Mouse (Mus musculus) embryonic facial prominence, embryonic 10.5 days (tissue): ENCODE results near the gene Aff3. TPM values are rescaled to one million over a fixed set of nuclear protein-coding genes. Genes with fewer than 3 reads are reported as not detected.

ENCODE experiments used
- DNase-seq: peaks from one replicate; pipeline ENCODE4 v3.0.0-alpha.2; 2017; ENCODE audit warnings: low spot score
- H3K27ac ChIP-seq: fragments of 300-500 bp; sonication (generic); replicated peaks from 2 replicates; pipeline ENCODE4 v1.5.1; 2016; ENCODE audit warnings: mild to moderate bottlenecking
- H3K27me3 ChIP-seq: fragments of 300-500 bp; sonication (generic); replicated peaks from 2 replicates; pipeline ENCODE4 v1.6.1; 2016; ENCODE audit warnings: low read depth, mild to moderate bottlenecking; ENCODE audit not compliant: poor library complexity, severe bottlenecking
- H3K36me3 ChIP-seq: fragments of 300-500 bp; sonication (generic); replicated peaks from 2 replicates; pipeline ENCODE4 v1.6.1; 2016; ENCODE audit warnings: mild to moderate bottlenecking, moderate library complexity
- H3K4me1 ChIP-seq: fragments of 300-500 bp; sonication (generic); 2 replicates; pipeline ENCODE4 v1.6.1; 2016
- H3K4me3 ChIP-seq: fragments of 300-500 bp; sonication (generic); 2 replicates; pipeline ENCODE4 v1.5.1; 2016; ENCODE audit warnings: mild to moderate bottlenecking, moderate library complexity
- H3K9me3 ChIP-seq: fragments of 300-500 bp; sonication (generic); 2 replicates; pipeline ENCODE4 v1.6.1; 2016; ENCODE audit warnings: mild to moderate bottlenecking
- WGBS: fragments of 180-500 bp; shearing (Covaris S2); methylation state at CpG from one replicate; pipeline ENCODE4 v1.1.7; 2016; 5-methylcytosine and 5-hydroxymethylcytosine counted together
- polyA plus RNA-seq: library from polyadenylated mRNA; unstranded; fragments of >200 nt; fragmentation: Nextera tagmentation; extraction: Ambion mirVana; gene quantifications from 2 replicates; pipeline ENCODE4 v1.2.1, GENCODE M21; 2016

Gene Aff3
- polyA plus RNA-seq, 1 experiment from 2014 or later = 8.7 TPM

DNA sequence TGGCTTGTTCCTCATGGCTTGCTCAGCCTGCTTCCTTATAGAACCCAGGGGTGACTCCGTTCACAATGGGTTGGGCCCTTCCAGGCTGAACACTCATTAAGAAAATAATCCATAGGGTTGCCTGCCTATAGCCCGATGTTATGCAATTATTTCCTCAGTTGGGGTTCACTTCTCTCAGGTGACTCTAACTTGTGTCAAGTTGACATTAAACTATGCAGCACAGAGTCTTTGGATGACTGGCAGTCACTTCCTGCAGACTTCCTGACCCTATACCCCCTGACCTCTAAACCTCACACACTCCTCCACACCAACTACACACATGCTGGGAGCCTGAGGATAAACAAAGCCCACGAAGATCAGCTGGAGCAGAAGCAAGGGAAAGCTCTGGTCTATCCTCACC is 15.6 kb downstream of the Aff3 start:
- H3K4me1 ChIP-seq = peaks cover 36% of the 10 kb centered on the region
- H3K27ac ChIP-seq = peak overlapping the region; percentile 48
- 51% methylated on average over 3 of the region's 3 CpGs for WGBS
- no peaks in the 10 kb centered on the region for H3K9me3 ChIP-seq
- no peak overlapping the region for H3K4me3 ChIP-seq
- H3K36me3 ChIP-seq = no peaks in the 10 kb centered on the region
- DNase-seq = peak; percentile 8
- H3K27me3 ChIP-seq = no peaks in the 10 kb centered on the region

DNA sequence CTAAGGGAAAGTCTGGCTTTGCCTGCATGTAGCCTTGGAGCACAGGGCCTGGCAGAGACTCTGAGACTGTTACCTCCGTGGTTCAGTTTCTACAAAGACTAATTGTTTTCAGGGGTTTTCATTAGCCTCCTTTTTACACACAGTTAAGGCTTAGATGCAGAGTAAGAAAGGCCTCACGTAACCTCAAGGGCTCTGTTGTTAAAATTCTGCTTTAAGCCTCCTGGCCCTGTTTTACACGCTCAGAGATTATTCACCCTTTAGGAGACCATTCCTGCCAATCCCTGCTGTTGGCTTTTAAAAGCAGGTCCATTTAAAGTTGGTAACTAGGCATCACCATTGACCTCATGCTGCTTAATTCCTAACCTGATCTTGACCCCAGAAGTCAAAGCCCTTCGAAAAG is 22.5 kb downstream of the Aff3 start:
- 36% methylated on average over 4 of the region's 4 CpGs for WGBS
- Histone ChIP-seq H3K4me1 (peaks cover 7% of the 10 kb centered on the region; the same call in 1 of the 2 replicates), H3K36me3 (no peaks in the 10 kb centered on the region), H3K4me3 (no peak overlapping the region), H3K27me3 (no peaks in the 10 kb centered on the region), H3K9me3 (no peaks in the 10 kb centered on the region), H3K27ac (no peak overlapping the region)
- DNase-seq = no peak

DNA sequence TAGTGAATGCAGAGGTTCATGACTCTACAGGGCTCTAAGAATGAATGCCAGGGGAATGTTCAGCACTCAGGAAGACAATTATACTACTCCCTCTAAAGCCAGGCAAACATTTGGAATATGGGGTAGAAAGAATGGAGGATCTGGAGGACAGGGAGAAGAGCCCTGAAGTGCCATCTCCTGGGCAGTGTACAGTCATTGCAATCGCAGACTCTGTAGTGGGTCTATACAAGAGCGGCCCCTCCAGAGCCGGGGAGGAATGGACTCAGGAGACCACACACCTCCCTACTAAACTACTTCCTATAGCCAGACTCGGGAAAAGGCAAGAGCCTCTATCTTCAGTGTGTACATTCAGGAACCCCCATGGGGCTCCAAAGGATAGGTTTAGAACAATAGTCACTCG is 25.1 kb downstream of the Aff3 start:
- Histone ChIP-seq H3K27ac (no peak overlapping the region), H3K27me3 (no peaks in the 10 kb centered on the region), H3K4me1 (peaks cover 23% of the 10 kb centered on the region), H3K4me3 (no peak overlapping the region), H3K36me3 (no peaks in the 10 kb centered on the region), H3K9me3 (no peaks in the 10 kb centered on the region)
- WGBS = 74% methylated on average over 5 of the region's 5 CpGs
- peak; percentile 8 for DNase-seq

DNA sequence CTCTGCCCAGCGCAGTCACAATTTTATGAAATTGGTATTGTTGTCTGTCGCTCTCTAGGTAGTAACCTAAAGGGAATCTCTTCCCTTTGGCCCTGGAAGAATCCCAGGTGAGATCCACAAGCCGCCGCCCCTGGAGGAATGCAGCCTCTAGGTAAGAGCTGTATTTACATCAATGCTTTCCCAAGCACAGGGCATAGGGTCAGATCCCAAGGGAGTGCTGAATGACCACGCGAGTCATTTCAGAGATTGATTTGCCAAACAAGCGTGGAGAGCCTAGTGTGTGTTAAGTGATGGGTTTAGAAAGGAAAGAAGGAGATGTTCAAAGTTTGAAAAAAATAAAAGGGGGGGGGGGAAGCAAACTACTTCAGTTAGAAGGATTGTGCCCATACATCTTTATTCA is 29.2 kb downstream of the Aff3 start:
- Histone ChIP-seq H3K27ac (0 out of 2 replicates have a peak overlapping the region, but pooled peaks have one; percentile 15), H3K9me3 (no peaks in the 10 kb centered on the region), H3K36me3 (no peaks in the 10 kb centered on the region), H3K4me3 (no peak overlapping the region), H3K27me3 (peaks cover 15% of the 10 kb centered on the region), H3K4me1 (peaks cover 44% of the 10 kb centered on the region)
- 40% methylated on average over 7 of the region's 7 CpGs for WGBS
- DNase-seq = peak; percentile 10

DNA sequence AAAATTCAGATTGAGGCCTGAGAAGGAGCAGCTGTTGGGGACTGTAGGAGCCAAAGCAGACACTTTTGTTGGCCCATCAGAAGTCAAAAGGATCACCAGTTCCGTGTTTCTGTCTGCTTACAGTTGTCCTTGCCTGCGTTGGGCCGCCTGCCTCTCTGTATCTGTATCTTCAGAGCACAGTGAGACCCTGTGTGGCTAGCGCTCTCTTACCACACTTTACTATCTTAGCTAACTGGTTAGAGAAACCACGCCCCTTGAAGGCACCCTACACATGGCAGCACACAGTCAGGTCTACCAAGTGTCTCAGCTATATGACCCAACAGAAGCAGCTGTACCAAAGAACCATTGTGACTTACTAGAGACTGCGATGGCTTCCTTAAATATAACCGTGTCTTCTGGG is 30.7 kb downstream of the Aff3 start:
- 91% methylated on average over 7 of the region's 7 CpGs for WGBS
- no peak for DNase-seq
- H3K36me3 ChIP-seq = no peaks in the 10 kb centered on the region
- peaks cover 52% of the 10 kb centered on the region for H3K4me1 ChIP-seq
- peaks cover 23% of the 10 kb centered on the region for H3K27me3 ChIP-seq
- H3K4me3 ChIP-seq = no peak overlapping the region
- H3K27ac ChIP-seq = no peak overlapping the region
- no peaks in the 10 kb centered on the region for H3K9me3 ChIP-seq

DNA sequence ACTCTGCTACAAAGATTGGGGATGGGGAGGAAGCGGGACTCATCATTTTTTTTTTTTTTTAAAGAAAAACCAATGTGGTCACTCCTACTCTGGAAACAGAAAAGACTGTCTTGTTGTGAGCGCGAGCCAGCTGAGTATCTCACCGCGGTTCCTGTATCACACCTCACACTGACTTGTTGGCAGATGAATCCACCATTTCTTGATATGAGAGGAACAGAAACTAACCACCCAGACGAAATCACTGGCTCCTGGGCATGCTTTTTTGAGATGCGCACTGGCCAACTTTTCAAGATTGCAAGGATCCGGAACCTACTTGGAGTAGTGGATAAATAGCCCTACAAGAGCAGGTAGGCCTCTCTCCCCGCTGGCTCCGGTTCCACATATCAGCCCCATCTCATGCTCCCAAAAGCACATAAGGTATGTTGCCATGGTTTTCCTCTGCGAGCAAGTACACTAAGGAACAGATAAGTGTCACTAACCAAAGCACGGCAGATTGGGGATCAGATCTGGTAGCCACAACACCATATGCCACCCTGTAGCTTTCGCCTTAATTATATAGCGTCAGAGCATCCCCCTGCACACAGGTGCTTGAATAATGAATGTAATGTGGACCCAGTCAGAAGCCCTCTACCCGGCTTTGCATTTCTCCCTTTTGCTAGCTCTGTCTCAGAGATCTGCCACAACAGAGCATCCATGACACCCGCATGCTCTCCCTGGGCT is 32.1 kb downstream of the Aff3 start:
- Histone ChIP-seq H3K4me3 (no peak overlapping the region), H3K27ac (no peak overlapping the region), H3K27me3 (peaks cover 30% of the 10 kb centered on the region), H3K36me3 (no peaks in the 10 kb centered on the region), H3K4me1 (peaks cover 66% of the 10 kb centered on the region), H3K9me3 (no peaks in the 10 kb centered on the region)
- DNase-seq = peak; percentile 12
- WGBS = 79% methylated on average over 16 of the region's 16 CpGs

DNA sequence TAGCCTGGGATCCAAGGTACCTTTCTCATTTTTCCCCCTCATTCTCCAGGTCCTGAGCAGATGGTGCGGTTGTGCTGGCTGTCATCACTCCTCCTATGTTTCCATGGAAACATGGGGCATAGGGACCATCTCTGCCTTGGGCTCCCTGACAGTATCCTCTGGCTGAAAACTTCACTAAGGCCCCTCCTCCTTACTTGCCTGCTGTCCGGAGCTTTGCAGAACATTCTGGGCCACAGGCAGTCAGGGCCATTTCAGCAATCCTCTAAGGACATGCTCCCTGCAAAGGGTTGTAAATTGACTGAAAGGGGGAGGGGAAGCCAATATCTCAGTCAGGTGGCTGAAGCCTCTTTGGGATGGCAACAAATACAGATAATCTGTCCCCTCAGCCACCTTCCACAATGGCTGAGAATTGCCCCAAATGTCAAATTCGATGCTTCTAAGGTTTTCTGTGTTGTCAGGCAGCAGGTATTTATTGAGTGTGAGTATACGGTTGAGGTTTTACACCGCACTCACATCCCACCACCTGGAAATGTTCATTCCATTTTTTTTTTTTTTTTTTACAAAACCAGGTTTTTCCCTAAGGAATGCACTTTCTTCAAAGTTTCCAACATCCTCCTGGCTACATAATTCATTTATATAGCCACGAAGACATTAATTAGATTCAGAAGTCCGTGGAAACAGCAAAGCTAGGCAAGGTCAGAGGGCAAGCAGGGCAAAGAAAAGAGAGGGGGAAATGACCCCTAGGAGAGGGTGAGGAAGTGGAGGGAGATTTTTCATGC is 33.1 kb downstream of the Aff3 start:
- Histone ChIP-seq H3K9me3 (no peaks in the 10 kb centered on the region), H3K4me1 (peaks cover 67% of the 10 kb centered on the region), H3K27ac (0 out of 2 replicates have a peak overlapping the region, but pooled peaks have one; percentile 4), H3K4me3 (no peak overlapping the region), H3K36me3 (no peaks in the 10 kb centered on the region), H3K27me3 (peaks cover 31% of the 10 kb centered on the region)
- DNase-seq = peak; percentile 24
- 21% methylated on average over 7 of the region's 7 CpGs for WGBS

DNA sequence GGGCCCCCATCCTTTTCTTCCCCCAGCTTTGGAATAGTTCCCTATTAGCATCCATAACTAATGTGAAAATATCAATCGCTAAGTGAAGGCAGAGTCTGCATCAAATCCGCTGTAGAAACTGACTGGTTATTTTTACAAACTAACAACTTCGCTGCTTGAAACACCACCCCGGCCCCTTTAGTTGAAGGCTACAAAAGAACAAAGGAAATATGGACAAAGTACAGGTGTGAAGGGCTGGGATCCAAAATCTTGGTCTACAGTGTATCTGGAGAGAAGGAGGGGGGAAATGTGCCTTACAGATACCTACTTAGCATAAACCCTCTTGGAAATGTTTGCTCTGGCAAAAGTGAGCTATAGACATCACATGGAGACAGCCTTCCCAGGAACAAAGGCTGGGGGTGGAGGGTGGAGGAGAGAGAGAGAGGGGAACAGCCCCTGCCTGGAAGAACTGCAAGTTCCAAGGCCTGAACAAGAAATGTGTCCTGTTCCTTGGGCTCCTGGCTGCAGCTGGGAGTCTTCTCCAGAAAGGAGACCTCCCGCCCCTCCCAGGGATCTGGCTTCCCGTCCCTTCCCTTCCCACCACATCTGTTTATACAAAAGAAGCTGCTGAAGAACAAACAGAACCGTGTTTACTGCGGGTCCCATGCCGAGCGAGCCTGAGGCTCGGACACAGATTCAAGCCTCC is 35.7 kb downstream of the Aff3 start:
- Histone ChIP-seq H3K27me3 (peaks cover 43% of the 10 kb centered on the region), H3K4me1 (peaks cover 62% of the 10 kb centered on the region), H3K4me3 (0 out of 2 replicates have a peak overlapping the region, but pooled peaks have one; percentile 19), H3K36me3 (no peaks in the 10 kb centered on the region), H3K27ac (peak overlapping the region; percentile 98), H3K9me3 (no peaks in the 10 kb centered on the region)
- DNase-seq = peak; percentile 57
- 20% methylated on average over 11 of the region's 11 CpGs for WGBS

DNA sequence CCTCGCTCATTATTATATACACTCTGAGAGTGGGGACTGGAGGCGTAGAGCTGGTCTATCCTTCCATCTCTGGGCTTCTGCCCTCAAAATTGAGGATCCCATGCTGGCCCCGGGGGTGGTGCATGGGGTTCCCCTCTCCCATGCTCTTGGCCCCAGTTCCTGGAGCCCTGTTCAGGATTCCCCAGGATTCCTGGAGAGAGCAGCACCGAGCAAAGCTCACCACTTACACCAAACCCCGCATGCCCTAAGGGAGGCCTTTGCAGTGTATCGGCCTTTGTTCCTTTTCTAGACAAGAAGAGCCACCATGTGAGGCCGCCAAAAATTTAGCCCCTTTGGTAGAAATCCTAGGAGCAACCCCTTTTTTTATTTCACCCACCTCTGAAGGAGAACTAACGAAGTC is 36.3 kb downstream of the Aff3 start:
- Histone ChIP-seq H3K4me1 (peaks cover 62% of the 10 kb centered on the region), H3K9me3 (no peaks in the 10 kb centered on the region), H3K36me3 (no peaks in the 10 kb centered on the region), H3K27me3 (peaks cover 41% of the 10 kb centered on the region), H3K27ac (peak overlapping the region; percentile 98), H3K4me3 (peak overlapping the region; percentile 94)
- 19% methylated on average over 8 of the region's 8 CpGs for WGBS
- DNase-seq = peak; percentile 61

DNA sequence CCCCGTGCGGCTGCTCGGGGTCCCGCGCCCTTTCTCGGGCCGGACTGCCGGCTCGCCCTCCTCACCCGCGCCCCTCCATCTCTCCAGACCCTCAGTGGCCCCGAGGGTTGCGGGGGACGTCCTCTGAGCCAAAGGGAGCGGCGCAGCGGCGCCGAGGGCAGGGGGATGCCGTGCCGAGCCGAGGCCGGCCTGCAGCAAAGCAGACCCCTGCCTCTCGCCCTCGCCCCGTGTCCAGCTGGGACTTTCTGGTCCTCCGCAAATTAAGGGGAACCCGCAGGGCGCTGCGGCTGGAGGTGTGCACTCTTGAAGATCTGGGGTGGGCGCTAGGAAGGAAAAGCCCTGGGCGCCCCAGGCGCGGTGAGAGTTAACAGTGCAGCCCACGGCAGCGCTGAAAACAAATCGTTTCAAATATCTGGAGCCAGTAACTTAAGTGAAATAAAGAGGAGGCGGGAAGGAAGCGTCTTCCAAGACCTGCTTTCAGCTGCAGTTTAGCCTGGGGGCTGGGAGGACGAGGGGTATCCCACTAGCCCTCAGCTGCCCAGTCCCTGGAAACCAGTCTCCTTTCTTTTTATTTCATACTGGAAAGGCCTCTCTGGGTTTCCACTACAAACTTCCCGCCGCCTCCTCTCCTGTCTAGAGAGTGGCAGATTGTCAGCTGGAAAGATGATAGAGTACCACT is 36.9 kb downstream of the Aff3 start:
- Histone ChIP-seq H3K36me3 (no peaks in the 10 kb centered on the region), H3K4me3 (peak overlapping the region; percentile 94), H3K27ac (peak overlapping the region; percentile 98), H3K27me3 (peaks cover 41% of the 10 kb centered on the region), H3K4me1 (peaks cover 57% of the 10 kb centered on the region), H3K9me3 (no peaks in the 10 kb centered on the region)
- WGBS = 1% methylated on average over 42 of the region's 42 CpGs
- DNase-seq = peak; percentile 76

DNA sequence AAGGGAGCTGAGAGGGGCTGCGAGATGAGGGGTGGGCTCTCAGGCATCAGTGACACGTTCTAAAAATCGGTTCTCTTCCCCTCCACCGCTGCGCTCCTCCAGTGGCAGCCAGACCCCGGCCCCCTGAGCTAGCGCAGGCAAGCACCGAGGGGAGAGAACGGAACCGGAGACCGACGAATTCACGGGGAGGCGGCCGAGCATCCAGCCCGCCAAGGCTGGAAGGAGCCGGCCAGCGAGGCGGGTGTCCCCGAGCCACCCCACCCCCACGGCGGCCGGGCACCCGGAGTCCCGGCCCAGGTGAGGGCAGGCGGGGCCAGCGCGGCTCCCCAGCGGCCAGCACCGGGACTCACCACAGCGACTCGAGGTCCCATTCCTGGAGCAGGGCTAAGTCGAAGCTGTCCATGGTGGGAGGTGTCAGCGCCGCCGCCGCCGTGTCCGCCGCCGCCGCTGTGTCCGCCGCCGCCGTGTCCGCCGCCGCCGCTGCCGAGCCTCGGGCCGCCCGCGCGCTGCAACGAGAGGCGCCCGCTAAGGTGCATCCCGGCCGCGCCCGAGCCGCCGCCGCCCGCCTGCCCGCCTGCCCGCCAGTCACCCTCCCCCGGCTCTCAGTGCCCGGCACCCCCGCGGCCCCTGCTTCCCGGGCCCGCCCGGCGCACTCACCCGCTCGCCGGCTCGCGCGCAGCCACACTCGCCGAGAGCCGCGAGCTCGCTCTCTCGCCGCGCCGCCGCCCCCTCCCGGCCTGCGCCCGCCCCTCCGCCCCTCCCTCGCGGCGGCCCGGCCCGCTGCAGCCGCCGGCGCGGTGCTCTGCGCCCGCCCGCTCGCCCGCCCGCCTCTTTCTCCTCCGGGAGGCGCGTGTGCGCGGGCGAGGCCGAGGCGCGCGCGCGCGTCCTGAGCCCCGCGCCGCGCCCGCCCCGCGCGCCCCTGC is 37.8 kb downstream of the Aff3 start:
- Histone ChIP-seq H3K36me3 (no peaks in the 10 kb centered on the region), H3K27me3 (peaks cover 41% of the 10 kb centered on the region), H3K4me3 (peak overlapping the region; percentile 94), H3K9me3 (no peaks in the 10 kb centered on the region), H3K4me1 (peaks cover 51% of the 10 kb centered on the region), H3K27ac (peak overlapping the region; percentile 98)
- peak; percentile 81 for DNase-seq
- 4% methylated on average over 130 of the region's 133 CpGs for WGBS
